Mouse (Mus musculus) A20 (cell line): Measurements from ENCODE around the gene Tspan33.

Experiments
- DNase-seq: peaks from one replicate; pipeline ENCODE4 v3.0.0-alpha.2; 2011; ENCODE audit warnings: low read depth, low spot score

The Tspan33 gene

DNA sequence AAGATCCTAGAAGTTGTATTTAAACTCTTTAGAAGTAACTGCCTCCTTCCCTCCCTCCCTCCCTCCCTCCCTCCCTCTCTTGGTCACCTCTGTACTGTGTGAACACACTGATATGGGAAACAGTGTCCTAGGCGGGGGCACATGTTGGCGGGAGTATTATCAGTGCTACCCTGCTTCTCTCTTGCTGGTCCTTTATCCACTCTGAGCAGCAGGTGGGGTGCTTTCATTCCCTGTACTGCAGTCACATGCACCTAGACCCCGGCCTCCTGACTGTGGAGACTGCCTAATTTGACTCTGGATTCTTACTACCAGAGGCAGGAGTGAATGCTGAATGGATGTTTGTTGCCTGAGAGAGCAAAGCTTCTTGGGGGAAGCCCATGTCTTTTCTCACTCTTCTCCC is 3.5 kb downstream of the Tspan33 start:
- no peak for DNase-seq

- no peak for DNase-seq
Measured at GRCm38 (mm10) chr6:29699085-29699745, 5.2 kb downstream of the Tspan33 start.

DNA sequence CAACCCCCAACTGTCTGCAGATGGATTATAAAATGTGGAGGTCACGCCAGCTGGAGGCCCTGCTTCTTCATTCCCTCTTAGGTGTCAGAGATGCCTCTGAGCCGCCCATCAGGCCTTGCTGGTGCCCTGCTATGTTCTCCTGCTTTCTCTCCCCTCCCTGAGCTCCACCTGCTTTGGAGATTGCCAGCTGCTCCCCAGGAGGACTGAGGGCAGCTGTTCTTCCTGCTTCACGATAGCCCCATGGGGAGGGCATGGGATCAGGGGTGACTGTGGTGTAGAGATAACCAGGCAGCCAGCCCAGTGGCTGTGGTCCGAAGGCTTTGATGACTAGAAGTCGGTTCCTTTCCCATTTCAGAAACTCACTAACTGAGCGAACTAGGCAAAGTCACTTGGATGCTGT is 7.0 kb downstream of the Tspan33 start:
- no peak for DNase-seq

- DNase-seq, result peak; percentile 30
Measured at GRCm38 (mm10) chr6:29702126-29702525, 8.1 kb downstream of the Tspan33 start.

GRCm38 (mm10) chr6:29704143-29704542 is 10.1 kb downstream of the Tspan33 start:
- DNase-seq, result no peak

- no peak for DNase-seq
Measured at GRCm38 (mm10) chr6:29707902-29708301, 13.9 kb downstream of the Tspan33 start.

DNA sequence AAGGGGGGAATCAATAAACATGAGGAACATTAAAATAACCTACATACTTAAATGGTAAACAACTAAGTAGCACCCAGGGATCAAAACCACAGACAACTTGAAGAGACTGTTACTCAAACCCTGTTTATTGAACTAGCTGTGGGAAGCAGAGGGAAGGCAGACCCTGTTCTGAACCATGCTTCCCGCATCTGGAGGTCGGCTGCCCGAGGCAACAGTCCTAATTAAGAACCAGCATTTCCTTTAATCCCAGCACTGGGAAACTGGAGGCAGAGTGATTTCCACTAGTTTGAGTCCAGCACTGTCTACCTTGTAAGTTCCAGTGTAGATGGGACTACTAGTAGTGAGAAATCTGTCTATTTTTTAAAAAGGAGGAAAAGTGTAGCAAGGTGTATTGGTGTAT is 17.3 kb downstream of the Tspan33 start:
- no peak for DNase-seq

GRCm38 (mm10) chr6:29712011-29712584 is 18.1 kb downstream of the Tspan33 start:
- DNase-seq, result peak; percentile 62

DNA sequence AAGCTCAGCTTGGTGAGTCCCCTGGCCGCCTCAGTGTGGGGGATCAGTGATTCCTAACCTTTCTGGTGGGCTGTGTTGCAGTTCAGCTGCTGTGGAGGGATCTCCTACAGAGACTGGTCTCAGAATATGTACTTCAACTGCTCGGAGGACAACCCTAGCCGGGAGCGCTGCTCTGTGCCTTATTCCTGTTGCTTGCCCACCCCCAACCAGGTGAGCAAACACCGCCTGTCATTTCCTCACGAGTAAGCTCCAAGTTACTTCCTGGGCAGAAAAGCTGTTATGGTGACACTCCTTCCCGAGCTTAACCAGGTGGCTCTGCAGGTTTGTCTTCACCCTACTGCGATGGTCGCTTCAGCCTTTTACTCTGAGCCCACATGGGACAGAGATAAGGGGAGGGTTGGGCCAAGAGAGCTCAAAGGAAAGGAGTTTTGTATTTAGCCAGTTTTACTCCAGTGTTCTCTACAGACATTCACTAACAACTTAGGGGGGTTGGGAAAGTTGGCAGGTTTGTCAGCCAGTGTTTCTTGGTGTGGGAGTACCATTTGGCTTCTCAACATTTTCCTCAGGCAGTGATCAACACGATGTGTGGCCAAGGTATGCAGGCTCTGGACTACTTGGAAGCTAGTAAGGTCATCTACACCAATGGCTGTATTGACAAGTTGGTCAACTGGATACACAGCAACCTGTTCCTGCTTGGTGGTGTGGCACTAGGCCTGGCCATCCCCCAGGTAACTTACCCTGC is 22.8 kb downstream of the Tspan33 start:
- DNase-seq, result no peak

- DNase-seq, result no peak
Measured at GRCm38 (mm10) chr6:29717541-29717940, 23.5 kb downstream of the Tspan33 start.

GRCm38 (mm10) chr6:29717952-29718521 is 24.0 kb downstream of the Tspan33 start:
- DNase-seq, result no peak

- no peak for DNase-seq
Measured at GRCm38 (mm10) chr6:29718894-29719329, 24.9 kb downstream of the Tspan33 start.

DNA sequence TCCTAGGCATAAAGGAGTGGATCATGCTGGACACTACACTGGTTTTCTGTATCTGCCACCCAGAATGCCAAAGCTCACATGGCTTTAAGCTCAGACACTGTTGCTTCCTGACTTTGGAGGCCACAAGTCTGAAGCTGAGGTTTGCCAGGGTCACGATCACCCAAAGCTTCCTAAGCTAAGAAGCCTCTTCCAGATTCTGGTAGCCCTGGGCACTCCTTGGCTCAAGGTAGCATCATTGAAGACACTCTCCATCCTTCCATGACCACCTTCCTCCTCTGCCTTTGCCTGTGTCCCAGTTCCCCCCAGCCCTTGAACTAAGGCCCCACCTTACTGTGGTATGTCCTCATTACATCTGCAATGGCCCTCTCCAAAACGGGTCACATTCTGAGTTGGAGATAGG is 27.9 kb downstream of the Tspan33 start:
- DNase-seq, result no peak

DNA sequence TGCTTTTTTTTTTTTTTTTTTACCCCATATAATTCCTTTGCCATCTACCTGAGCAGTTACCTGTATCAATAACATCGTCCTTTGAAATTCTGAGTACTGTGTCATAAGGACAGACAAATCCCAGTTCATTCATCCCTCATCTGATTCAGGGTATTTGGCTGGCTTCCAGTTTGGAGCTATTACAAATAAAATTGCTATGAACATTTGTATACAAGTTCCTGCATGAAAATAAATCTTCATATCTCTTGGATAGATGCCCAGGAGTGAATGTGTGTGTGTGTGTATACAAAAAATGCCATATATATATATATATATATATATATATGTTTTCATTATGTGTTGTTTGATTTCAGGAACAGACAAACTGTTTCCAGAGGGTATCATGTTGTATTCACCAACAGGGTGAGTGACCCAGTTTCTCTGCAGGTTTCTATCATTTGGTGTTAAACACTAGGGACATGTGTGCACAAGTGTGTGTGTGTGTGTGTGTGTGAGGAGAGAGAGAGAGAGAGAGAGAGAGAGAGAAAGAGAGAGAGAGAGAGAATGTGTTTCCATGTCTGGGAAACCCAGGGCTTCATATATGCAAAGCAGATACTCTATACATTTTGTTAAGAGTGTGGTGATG is 32.7 kb downstream of the Tspan33 start:
- DNase-seq, result no peak

GRCm38 (mm10) chr6:29728035-29728434 is 34.0 kb downstream of the Tspan33 start:
- DNase-seq, result no peak

GRCm38 (mm10) chr6:29729491-29729890 is 35.5 kb downstream of the Tspan33 start:
- DNase-seq, result no peak

- DNase-seq, result no peak
Measured at GRCm38 (mm10) chr6:29735336-29735688, 41.3 kb downstream of the Tspan33 start, which contains the start of gene Smo. Gene Smo (plus strand): TSS chr6:29735503.

DNA sequence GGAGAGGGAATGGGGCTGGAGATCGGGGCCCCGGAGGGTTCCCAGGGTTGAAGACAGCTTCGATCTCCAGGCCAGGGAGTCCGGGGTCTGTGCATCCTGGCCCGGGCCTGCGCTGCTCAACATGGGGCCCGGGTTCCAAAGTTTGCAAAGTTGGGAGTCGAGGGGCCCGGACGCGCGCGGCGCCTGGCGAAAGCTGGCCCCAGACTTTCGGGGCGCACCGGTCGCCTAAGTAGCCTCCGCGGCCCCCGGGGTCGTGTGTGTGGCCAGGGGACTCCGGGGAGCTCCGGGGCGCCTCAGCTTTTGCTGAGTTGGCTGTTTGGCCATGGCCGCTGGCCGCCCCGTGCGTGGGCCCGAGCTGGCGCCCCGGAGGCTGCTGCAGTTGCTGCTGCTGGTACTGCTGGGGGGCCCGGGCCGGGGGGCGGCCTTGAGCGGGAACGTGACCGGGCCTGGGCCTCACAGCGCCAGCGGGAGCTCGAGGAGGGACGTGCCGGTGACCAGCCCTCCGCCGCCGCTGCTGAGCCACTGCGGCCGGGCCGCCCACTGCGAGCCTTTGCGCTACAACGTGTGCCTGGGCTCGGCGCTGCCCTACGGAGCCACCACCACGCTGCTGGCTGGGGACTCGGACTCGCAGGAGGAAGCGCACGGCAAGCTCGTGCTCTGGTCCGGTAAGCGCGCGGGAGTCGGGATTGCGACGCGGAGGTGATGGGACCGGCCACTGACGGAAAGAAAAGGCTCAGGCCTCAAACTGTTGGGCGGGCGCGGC is 41.8 kb downstream of the Tspan33 start:
- no peak for DNase-seq

GRCm38 (mm10) chr6:29736610-29737458 is 42.8 kb downstream of the Tspan33 start:
- DNase-seq, result no peak

GRCm38 (mm10) chr6:29751466-29752152 is 57.6 kb downstream of the Tspan33 start:
- no peak for DNase-seq
